Mouse (Mus musculus): ENCODE measurements around the gene Ormdl2.

DNA sequence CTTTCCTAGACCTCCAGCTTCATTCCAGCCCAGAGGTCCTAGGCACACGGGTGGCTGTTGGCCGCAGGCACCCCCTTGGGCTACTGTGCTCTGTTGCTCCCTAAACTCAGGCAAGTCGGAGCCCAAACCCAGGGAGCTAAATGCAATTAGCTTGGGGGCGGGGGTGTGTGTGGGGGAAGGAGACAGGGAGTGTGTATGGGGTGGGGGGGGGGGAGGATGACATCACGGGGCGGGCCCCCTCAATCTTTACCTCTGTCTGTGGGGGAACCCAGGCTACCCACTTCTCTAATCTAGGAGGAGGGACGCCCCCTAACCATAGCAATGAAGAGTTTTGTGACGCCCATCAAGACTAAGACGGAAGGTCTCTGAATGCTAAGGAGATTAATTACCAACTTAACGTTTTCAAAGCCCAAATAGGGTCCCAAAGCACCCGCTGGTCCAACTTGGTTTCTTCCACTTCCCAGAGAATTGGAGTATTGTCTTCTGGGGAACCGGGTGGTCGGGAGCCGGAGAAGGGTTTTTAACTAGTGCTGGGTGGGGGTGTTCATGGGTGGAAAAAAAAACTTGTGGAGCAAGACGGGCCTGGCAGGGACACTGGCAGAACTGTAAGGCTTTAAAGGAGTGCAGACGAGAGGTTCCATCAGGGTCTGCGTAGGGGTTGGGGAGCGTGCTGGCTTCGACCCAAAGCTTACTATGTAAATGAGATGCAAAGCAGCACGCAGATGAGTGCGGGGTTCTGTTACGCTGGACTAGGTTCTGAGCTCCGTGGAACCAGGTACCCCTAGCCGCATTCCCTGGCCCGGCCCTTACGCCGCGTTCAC, 17.0 kb downstream of the Ormdl2 start, which contains the start of gene Tmem198b:
- no peak for TF ChIP-seq GATA1 (IDR thresholded peaks at IDR 0.05; ENCODE audit: low read length)
- no peak for TF ChIP-seq TAL1 (IDR thresholded peaks at IDR 0.05; ENCODE audit: low read length)
